In the genomic region with DNA sequence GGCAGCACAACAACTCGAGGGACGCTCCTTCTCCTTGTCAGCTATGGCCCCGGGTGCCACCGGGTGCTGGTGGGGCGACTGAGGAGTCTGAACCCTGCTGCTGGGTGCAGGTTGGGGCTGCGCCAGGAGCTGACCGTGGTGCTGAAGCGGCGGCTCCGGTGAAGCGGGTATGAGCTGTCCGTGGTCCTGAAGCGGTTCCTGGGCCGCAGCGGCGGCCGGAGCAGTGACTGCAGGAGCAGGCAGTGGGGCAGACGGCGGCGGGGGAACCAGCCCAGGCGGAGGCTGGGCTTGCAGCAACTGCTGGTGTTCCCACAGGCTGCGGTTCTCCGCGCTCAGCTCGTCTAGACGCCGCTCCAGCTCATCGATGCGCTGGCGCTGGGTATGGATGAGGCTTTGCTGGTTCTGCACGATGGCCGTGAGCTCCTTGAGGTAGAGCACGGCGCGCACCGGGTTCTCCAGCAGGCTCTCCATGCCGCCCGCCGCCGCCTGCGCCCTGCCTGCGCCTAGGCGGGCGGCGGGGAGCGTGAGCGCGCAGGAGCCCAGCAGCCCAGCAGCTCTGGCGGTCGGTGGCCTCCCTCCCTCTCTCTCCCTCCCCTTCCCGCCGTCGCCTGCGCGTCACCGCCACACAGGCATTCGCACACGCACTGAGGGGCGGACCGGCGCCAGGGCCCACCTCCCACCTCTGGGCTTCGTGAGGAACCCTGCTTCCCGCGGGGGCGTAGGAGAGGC, we compare ENCODE assay signal across 8 mouse cellular contexts. TPM values are rescaled to one million over a fixed set of nuclear protein-coding genes. Genes with fewer than 3 reads are reported as not detected.
DNase-seq lines count a peak whose midpoint lies in the region; ATAC-seq and TF ChIP-seq lines count a peak whose summit lies in the region.

A gene (minus strand): TSS at position 586 of the 729 bp plus-strand sequence.

- H3K4me2 ChIP-seq in forebrain, embryonic 11.5 days (ENCODE audit: low read depth, low read length, severe bottlenecking), result peak within 1 kb of the TSS; percentile 64
- H3K4me2 ChIP-seq in heart, embryonic 15.5 days, result peak within 1 kb of the TSS; percentile 64
- peak within 1 kb of the TSS; percentile 28; the same call in 1 of the 2 replicates for H3K4me2 ChIP-seq in liver, embryonic 13.5 days
- H3K4me2 ChIP-seq in neural tube, embryonic 11.5 days (ENCODE audit: low read depth), result peak within 1 kb of the TSS; percentile 57
- H3K4me2 ChIP-seq in stomach, postnatal 0 days (replicated peaks; ENCODE audit: low read depth), result peak within 1 kb of the TSS; percentile 25

- peak; percentile 92 for ATAC-seq in forebrain, embryonic 11.5 days (replicated peaks; ENCODE audit: low FRiP score)
- ATAC-seq in heart, embryonic 15.5 days (replicated peaks; ENCODE audit: insufficient number of reproducible peaks, insufficient read depth, low FRiP score, low read depth), result peak; percentile 83
- peak; percentile 64 for ATAC-seq in liver, embryonic 13.5 days (ENCODE audit: low read depth)
- peak; percentile 91 for ATAC-seq in neural tube, embryonic 11.5 days (ENCODE audit: insufficient read depth, low FRiP score, low TSS enrichment)
- ATAC-seq in stomach, postnatal 0 days (ENCODE audit: low FRiP score, low TSS enrichment), result peak; percentile 90

- H3K9me3 ChIP-seq in forebrain, embryonic 11.5 days (ENCODE audit: control insufficient read depth, low read length), result no peaks in the 10 kb centered on the region
- no peaks in the 10 kb centered on the region for H3K9me3 ChIP-seq in heart, embryonic 15.5 days (replicated peaks)
- no peaks in the 10 kb centered on the region for H3K9me3 ChIP-seq in liver, embryonic 13.5 days (replicated peaks)
- H3K9me3 ChIP-seq in neural tube, embryonic 11.5 days (ENCODE audit: control insufficient read depth, low read length), result no peaks in the 10 kb centered on the region
- H3K9me3 ChIP-seq in stomach, postnatal 0 days (ENCODE audit: control insufficient read depth, low read length), result no peaks in the 10 kb centered on the region

- H3K4me1 ChIP-seq in forebrain, embryonic 11.5 days (replicated peaks; ENCODE audit: control insufficient read depth, insufficient read depth, low read length), result peaks cover 3% of the 10 kb centered on the region; the same call in 1 of the 2 replicates
- peaks cover 10% of the 10 kb centered on the region for H3K4me1 ChIP-seq in heart, embryonic 15.5 days (replicated peaks)
- 0 out of 2 replicates have a peak, but pooled peaks cover 3% of the 10 kb centered on the region for H3K4me1 ChIP-seq in liver, embryonic 13.5 days (replicated peaks)
- H3K4me1 ChIP-seq in neural tube, embryonic 11.5 days (ENCODE audit: control insufficient read depth, insufficient read depth, low read length), result no peaks in the 10 kb centered on the region
- H3K4me1 ChIP-seq in stomach, postnatal 0 days (replicated peaks; ENCODE audit: control insufficient read depth, insufficient read depth), result no peaks in the 10 kb centered on the region

- H3K27me3 ChIP-seq in forebrain, embryonic 11.5 days (ENCODE audit: control insufficient read depth, insufficient read depth, low read length), result peaks cover 3% of the 10 kb centered on the region; the same call in 1 of the 2 replicates
- peaks cover 59% of the 10 kb centered on the region for H3K27me3 ChIP-seq in heart, embryonic 15.5 days
- peaks cover 33% of the 10 kb centered on the region for H3K27me3 ChIP-seq in liver, embryonic 13.5 days
- H3K27me3 ChIP-seq in neural tube, embryonic 11.5 days (ENCODE audit: control insufficient read depth, insufficient read depth, low read length), result peaks cover 11% of the 10 kb centered on the region; the same call in 1 of the 2 replicates
- H3K27me3 ChIP-seq in stomach, postnatal 0 days (ENCODE audit: control insufficient read depth, insufficient read depth, low read length), result no peaks in the 10 kb centered on the region

- no peak for TF ChIP-seq EP300 in stomach, postnatal 0 days (optimal IDR thresholded peaks at IDR 0.05)

- peak; percentile 37; the same call in 1 of the 2 replicates for TF ChIP-seq CTCF in stomach, postnatal 0 days (IDR thresholded peaks at IDR 0.05; ENCODE audit: low read depth)

- H3K9ac ChIP-seq in forebrain, embryonic 11.5 days (ENCODE audit: low read length), result peak within 1 kb of the TSS; percentile 37
- H3K9ac ChIP-seq in heart, embryonic 15.5 days, result no peak within 1 kb of the TSS
- H3K9ac ChIP-seq in liver, embryonic 13.5 days, result no peak within 1 kb of the TSS
- peak within 1 kb of the TSS; percentile 58 for H3K9ac ChIP-seq in neural tube, embryonic 11.5 days (ENCODE audit: low read length)
- H3K9ac ChIP-seq in stomach, postnatal 0 days (ENCODE audit: low read length), result no peak within 1 kb of the TSS

- H3K4me3 ChIP-seq in forebrain, embryonic 11.5 days (ENCODE audit: low read depth, low read length), result peak within 1 kb of the TSS; percentile 36
- H3K4me3 ChIP-seq in heart, embryonic 15.5 days, result peak within 1 kb of the TSS; percentile 37
- peak within 1 kb of the TSS; percentile 18; the same call in 1 of the 2 replicates for H3K4me3 ChIP-seq in liver, embryonic 13.5 days (replicated peaks)
- peak within 1 kb of the TSS; percentile 42 for H3K4me3 ChIP-seq in neural tube, embryonic 11.5 days (ENCODE audit: low read depth, low read length)
- no peak within 1 kb of the TSS for H3K4me3 ChIP-seq in stomach, postnatal 0 days (ENCODE audit: low read depth, low read length)

- H3K36me3 ChIP-seq in forebrain, embryonic 11.5 days (ENCODE audit: control insufficient read depth, insufficient read depth, low read length), result no peaks in the 10 kb centered on the region
- H3K36me3 ChIP-seq in heart, embryonic 15.5 days, result no peaks in the 10 kb centered on the region
- H3K36me3 ChIP-seq in liver, embryonic 13.5 days, result no peaks in the 10 kb centered on the region
- no peaks in the 10 kb centered on the region for H3K36me3 ChIP-seq in neural tube, embryonic 11.5 days (ENCODE audit: control insufficient read depth, insufficient read depth, low read length)
- H3K36me3 ChIP-seq in stomach, postnatal 0 days (ENCODE audit: control insufficient read depth, insufficient read depth, low read length), result no peaks in the 10 kb centered on the region

- under 1% methylated on average over 65 of the region's 65 CpGs for WGBS in forebrain, embryonic 11.5 days
- under 1% methylated on average over 65 of the region's 65 CpGs for WGBS in heart, embryonic 15.5 days
- WGBS in liver, embryonic 13.5 days (ENCODE audit: insufficient replicate concordance), result 2% methylated on average over 59 of the region's 65 CpGs
- under 1% methylated on average over 56 of the region's 65 CpGs for WGBS in neural tube, embryonic 11.5 days
- WGBS in stomach, postnatal 0 days, result under 1% methylated on average over 53 of the region's 65 CpGs

- peak; percentile 15 for DNase-seq in 3134 (ENCODE audit: extremely low read depth, insufficient read length, low spot score)
- peak; percentile 94 for DNase-seq in brain, adult 2 months (ENCODE audit: low read depth, low spot score)
- DNase-seq in forebrain, embryonic 11.5 days (ENCODE audit: low spot score), result peak; percentile 97
- peak; percentile 95 for DNase-seq in kidney, postnatal 14 days
- peak; percentile 66 for DNase-seq in liver, embryonic 13.5 days
- DNase-seq in neural tube, embryonic 11.5 days (ENCODE audit: low spot score), result peak; percentile 92
- peak; percentile 93 for DNase-seq in stomach, postnatal 0 days (ENCODE audit: low spot score)

- H3K27ac ChIP-seq in forebrain, embryonic 11.5 days (ENCODE audit: low read depth, low read length), result no peak within 1 kb of the TSS
- no peak within 1 kb of the TSS for H3K27ac ChIP-seq in heart, embryonic 15.5 days
- H3K27ac ChIP-seq in liver, embryonic 13.5 days, result no peak within 1 kb of the TSS
- peak within 1 kb of the TSS; percentile 73; the same call in 1 of the 2 replicates for H3K27ac ChIP-seq in neural tube, embryonic 11.5 days (ENCODE audit: low read depth, low read length)
- H3K27ac ChIP-seq in stomach, postnatal 0 days (replicated peaks), result no peak within 1 kb of the TSS

RNA-seq across cellular contexts. Expression of the gene that starts here (rescaled TPM):
- polyA plus RNA-seq in forebrain, embryonic 11.5 days (2014; fragmentation: Nextera tagmentation; extraction: Ambion mirVana), result 0.90 and 1.1 TPM in 2 replicates
- 0.19 TPM in 1 of 2 replicates, not detected in the other for polyA plus RNA-seq in heart, embryonic 15.5 days (2015; fragmentation: Nextera tagmentation; extraction: Ambion mirVana)
- polyA plus RNA-seq in liver, embryonic 13.5 days (2015; fragmentation: Nextera tagmentation; extraction: Ambion mirVana), result not detected in 2 replicates
- 2.5 and 2.6 TPM in 2 replicates for polyA plus RNA-seq in neural tube, embryonic 11.5 days (2014; fragmentation: Nextera tagmentation; extraction: Ambion mirVana)
- polyA plus RNA-seq in stomach, postnatal 0 days (2015; fragmentation: Nextera tagmentation; extraction: Ambion mirVana), result 0.12 and 0.19 TPM in 2 replicates

Comparison
In these comparisons a context has a peak if more than half of its experiments do, and no peak if none do; other contexts are left out.
1. Peak in ATAC-seq, H3K4me3 ChIP-seq and H3K4me2 ChIP-seq in heart, embryonic 15.5 days; RNA of the gene not detected or under 1 TPM.
2. Peak in DNase-seq, ATAC-seq, H3K4me3 ChIP-seq and H3K4me2 ChIP-seq in liver, embryonic 13.5 days; RNA of the gene not detected or under 1 TPM.
3. Peak in DNase-seq, ATAC-seq and H3K4me2 ChIP-seq in stomach, postnatal 0 days; RNA of the gene not detected or under 1 TPM.
4. DNase-seq: peak in every context shown above with its lines; median percentile 97 in forebrain, embryonic 11.5 days; 95 in kidney, postnatal 14 days; 94 in brain, adult 2 months; 93 in stomach, postnatal 0 days; 92 in neural tube, embryonic 11.5 days; 66 in liver, embryonic 13.5 days; 15 in 3134.
5. H3K9ac ChIP-seq: peak in forebrain, embryonic 11.5 days (single experiment) and neural tube, embryonic 11.5 days (single experiment); none in heart, embryonic 15.5 days (single experiment), liver, embryonic 13.5 days (single experiment) and stomach, postnatal 0 days (single experiment).
6. Peak in every context shown above with its lines, with median percentiles within 50 percentile points of each other: ATAC-seq and H3K4me2 ChIP-seq.